Mouse (Mus musculus): ENCODE data around the gene Nabp2. TPM values are rescaled to one million over a fixed set of nuclear protein-coding genes. Genes with fewer than 3 reads are reported as not detected.

Gene Nabp2
- polyA plus RNA-seq, 1 experiment from 2014 or later = 130 TPM

- Histone ChIP-seq H3K4me3 (ENCODE audit: low read depth, low read length) (peak within 1 kb of the TSS; percentile 50), H3K9ac (ENCODE audit: low read depth, low read length) (peak within 1 kb of the TSS; percentile 52), H3K27ac (ENCODE audit: low read depth, low read length) (peak within 1 kb of the TSS; percentile 92), H3K4me2 (replicated peaks; ENCODE audit: low read depth, low read length) (peak within 1 kb of the TSS; percentile 79), H3K4me1 (replicated peaks; ENCODE audit: control insufficient read depth, insufficient read depth, low read length) (peaks cover 12% of the 10 kb centered on the region), H3K9me3 (ENCODE audit: control insufficient read depth, low read length) (no peaks in the 10 kb centered on the region), H3K36me3 (ENCODE audit: control insufficient read depth, insufficient read depth, low read length) (no peaks in the 10 kb centered on the region; the same call in 1 of the 2 replicates), H3K27me3 (ENCODE audit: control insufficient read depth, insufficient read depth, low read length) (no peaks in the 10 kb centered on the region)
- WGBS = under 1% methylated on average over 83 of the region's 87 CpGs
- ATAC-seq (ENCODE audit: low FRiP score) (peak; percentile 97), DNase-seq (ENCODE audit: low spot score) (peak; percentile 91)
Observed at GRCm38 (mm10) chr10:128368402-128369217, 42.7 kb downstream of the Nabp2 start, which contains the start of gene Coq10a. TSS of gene Coq10a (minus strand) at chr10:128368997.

- ATAC-seq (ENCODE audit: low FRiP score) (no peak), DNase-seq (ENCODE audit: low spot score) (no peak)
- peaks cover 12% of the 10 kb centered on the region for H3K4me1 ChIP-seq (replicated peaks; ENCODE audit: control insufficient read depth, insufficient read depth, low read length)
- H3K27ac ChIP-seq (ENCODE audit: low read depth, low read length) = peak overlapping the region; percentile 92
- no peaks in the 10 kb centered on the region; the same call in 1 of the 2 replicates for H3K36me3 ChIP-seq (ENCODE audit: control insufficient read depth, insufficient read depth, low read length)
- H3K4me3 ChIP-seq (ENCODE audit: low read depth, low read length) = peak overlapping the region; percentile 50
- WGBS = 18% methylated on average over 19 of the region's 19 CpGs
- peak overlapping the region; percentile 79 for H3K4me2 ChIP-seq (replicated peaks; ENCODE audit: low read depth, low read length)
- no peaks in the 10 kb centered on the region for H3K27me3 ChIP-seq (ENCODE audit: control insufficient read depth, insufficient read depth, low read length)
- peak overlapping the region; percentile 52 for H3K9ac ChIP-seq (ENCODE audit: low read depth, low read length)
- H3K9me3 ChIP-seq (ENCODE audit: control insufficient read depth, low read length) = no peaks in the 10 kb centered on the region
Observed at GRCm38 (mm10) chr10:128367899-128368401, 43.3 kb downstream of the Nabp2 start.

- ATAC-seq (ENCODE audit: low FRiP score) (no peak), DNase-seq (ENCODE audit: low spot score) (peak; percentile 71)
- peaks cover 13% of the 10 kb centered on the region for H3K36me3 ChIP-seq (ENCODE audit: control insufficient read depth, insufficient read depth, low read length)
- H3K27me3 ChIP-seq (ENCODE audit: control insufficient read depth, insufficient read depth, low read length) = no peaks in the 10 kb centered on the region
- no peak overlapping the region for H3K27ac ChIP-seq (ENCODE audit: low read depth, low read length)
- H3K4me3 ChIP-seq (ENCODE audit: low read depth, low read length) = no peak overlapping the region
- H3K4me2 ChIP-seq (replicated peaks; ENCODE audit: low read depth, low read length) = no peak overlapping the region
- no peak overlapping the region for H3K9ac ChIP-seq (ENCODE audit: low read depth, low read length)
- H3K9me3 ChIP-seq (ENCODE audit: control insufficient read depth, low read length) = no peaks in the 10 kb centered on the region
- peaks cover 3% of the 10 kb centered on the region; the same call in 1 of the 2 replicates for H3K4me1 ChIP-seq (replicated peaks; ENCODE audit: control insufficient read depth, insufficient read depth, low read length)
- WGBS = 58% methylated on average over 3 of the region's 3 CpGs
Observed at GRCm38 (mm10) chr10:128362568-128362967, 48.7 kb downstream of the Nabp2 start.

GRCm38 (mm10) chr10:128361836-128362235, 49.5 kb downstream of the Nabp2 start:
- DNase-seq (ENCODE audit: low spot score) (no peak), ATAC-seq (ENCODE audit: low FRiP score) (no peak)
- H3K27me3 ChIP-seq (ENCODE audit: control insufficient read depth, insufficient read depth, low read length) = no peaks in the 10 kb centered on the region
- H3K4me2 ChIP-seq (replicated peaks; ENCODE audit: low read depth, low read length) = no peak overlapping the region
- no peak overlapping the region for H3K4me3 ChIP-seq (ENCODE audit: low read depth, low read length)
- H3K9ac ChIP-seq (ENCODE audit: low read depth, low read length) = no peak overlapping the region
- 92% methylated on average over 6 of the region's 6 CpGs for WGBS
- H3K36me3 ChIP-seq (ENCODE audit: control insufficient read depth, insufficient read depth, low read length) = peaks cover 13% of the 10 kb centered on the region
- H3K4me1 ChIP-seq (replicated peaks; ENCODE audit: control insufficient read depth, insufficient read depth, low read length) = no peaks in the 10 kb centered on the region
- no peak overlapping the region for H3K27ac ChIP-seq (ENCODE audit: low read depth, low read length)
- H3K9me3 ChIP-seq (ENCODE audit: control insufficient read depth, low read length) = no peaks in the 10 kb centered on the region

- H3K4me3 ChIP-seq (ENCODE audit: low read depth, low read length) = no peak overlapping the region
- H3K9ac ChIP-seq (ENCODE audit: low read depth, low read length) = no peak overlapping the region
- no peaks in the 10 kb centered on the region for H3K9me3 ChIP-seq (ENCODE audit: control insufficient read depth, low read length)
- no peak for ATAC-seq (ENCODE audit: low FRiP score)
- no peaks in the 10 kb centered on the region for H3K4me1 ChIP-seq (replicated peaks; ENCODE audit: control insufficient read depth, insufficient read depth, low read length)
- WGBS = 94% methylated on average over 6 of the region's 6 CpGs
- no peak overlapping the region for H3K27ac ChIP-seq (ENCODE audit: low read depth, low read length)
- DNase-seq (ENCODE audit: low spot score) = no peak
- peaks cover 18% of the 10 kb centered on the region for H3K36me3 ChIP-seq (ENCODE audit: control insufficient read depth, insufficient read depth, low read length)
- no peak overlapping the region for H3K4me2 ChIP-seq (replicated peaks; ENCODE audit: low read depth, low read length)
- H3K27me3 ChIP-seq (ENCODE audit: control insufficient read depth, insufficient read depth, low read length) = no peaks in the 10 kb centered on the region
Observed at GRCm38 (mm10) chr10:128359226-128359625, 52.1 kb downstream of the Nabp2 start.

GRCm38 (mm10) chr10:128358796-128359195, 52.5 kb downstream of the Nabp2 start:
- ATAC-seq (ENCODE audit: low FRiP score) = no peak

More at GRCm38 (mm10) chr10:128358796-128359195, 52.5 kb downstream of the Nabp2 start:
- 55% methylated on average over 2 of the region's 2 CpGs for WGBS
- Histone ChIP-seq H3K4me2 (replicated peaks; ENCODE audit: low read depth, low read length) (no peak overlapping the region), H3K4me3 (ENCODE audit: low read depth, low read length) (no peak overlapping the region), H3K9ac (ENCODE audit: low read depth, low read length) (no peak overlapping the region), H3K36me3 (ENCODE audit: control insufficient read depth, insufficient read depth, low read length) (peaks cover 22% of the 10 kb centered on the region), H3K4me1 (replicated peaks; ENCODE audit: control insufficient read depth, insufficient read depth, low read length) (no peaks in the 10 kb centered on the region), H3K27ac (ENCODE audit: low read depth, low read length) (no peak overlapping the region), H3K27me3 (ENCODE audit: control insufficient read depth, insufficient read depth, low read length) (no peaks in the 10 kb centered on the region), H3K9me3 (ENCODE audit: control insufficient read depth, low read length) (no peaks in the 10 kb centered on the region)
- peak; percentile 75 for DNase-seq (ENCODE audit: low spot score)

Other genes starting within 250 kb of the Nabp2 start
- 18.9 and 19.5 TPM in 2 replicates for gene Rbms2, start 231.2 kb downstream of the Nabp2 start, polyA plus RNA-seq (2014; fragmentation: Nextera tagmentation; extraction: Ambion mirVana)
- gene Gls2, start 217.0 kb downstream of the Nabp2 start, polyA plus RNA-seq (2014; fragmentation: Nextera tagmentation; extraction: Ambion mirVana) = 1.3 and 1.5 TPM in 2 replicates
- 25.2 and 31.1 TPM in 2 replicates for gene Spryd4, start 199.7 kb downstream of the Nabp2 start, polyA plus RNA-seq (2014; fragmentation: Nextera tagmentation; extraction: Ambion mirVana)
- 0.11 TPM in 1 of 2 replicates, not detected in the other for gene Mip, start 185.7 kb downstream of the Nabp2 start, polyA plus RNA-seq (2014; fragmentation: Nextera tagmentation; extraction: Ambion mirVana)
- 43.1 and 43.8 TPM in 2 replicates for gene Timeless, start 179.4 kb downstream of the Nabp2 start, polyA plus RNA-seq (2014; fragmentation: Nextera tagmentation; extraction: Ambion mirVana)
- gene Apon, start 157.4 kb downstream of the Nabp2 start, polyA plus RNA-seq (2014; fragmentation: Nextera tagmentation; extraction: Ambion mirVana) = 0.17 and 0.36 TPM in 2 replicates
- gene Apof, start 142.8 kb downstream of the Nabp2 start, polyA plus RNA-seq (2014; fragmentation: Nextera tagmentation; extraction: Ambion mirVana) = not detected in 2 replicates
- 15.4 and 17.3 TPM in 2 replicates for gene Stat2, start 140.9 kb downstream of the Nabp2 start, polyA plus RNA-seq (2014; fragmentation: Nextera tagmentation; extraction: Ambion mirVana)
- 0.28 TPM in 1 of 2 replicates, not detected in the other for gene Il23a, start 112.7 kb downstream of the Nabp2 start, polyA plus RNA-seq (2014; fragmentation: Nextera tagmentation; extraction: Ambion mirVana)
- gene Pan2, start 108.2 kb downstream of the Nabp2 start, polyA plus RNA-seq (2014; fragmentation: Nextera tagmentation; extraction: Ambion mirVana) = 30.5 and 31.2 TPM in 2 replicates
- gene Cnpy2, start 89.0 kb downstream of the Nabp2 start, polyA plus RNA-seq (2014; fragmentation: Nextera tagmentation; extraction: Ambion mirVana) = 229 and 245 TPM in 2 replicates
- gene Cs, start 73.8 kb downstream of the Nabp2 start, polyA plus RNA-seq (2014; fragmentation: Nextera tagmentation; extraction: Ambion mirVana) = 242 and 254 TPM in 2 replicates
- 23.8 and 24.5 TPM in 2 replicates for gene Coq10a, start 42.5 kb downstream of the Nabp2 start, polyA plus RNA-seq (2014; fragmentation: Nextera tagmentation; extraction: Ambion mirVana)
- gene Ankrd52, start 34.4 kb downstream of the Nabp2 start, polyA plus RNA-seq (2014; fragmentation: Nextera tagmentation; extraction: Ambion mirVana) = 9.5 and 12.3 TPM in 2 replicates
- not detected in 2 replicates for gene Slc39a5, start 10.3 kb downstream of the Nabp2 start, polyA plus RNA-seq (2014; fragmentation: Nextera tagmentation; extraction: Ambion mirVana)
- 44.2 and 44.7 TPM in 2 replicates for gene Rnf41, start 165 bp upstream of the Nabp2 start, polyA plus RNA-seq (2014; fragmentation: Nextera tagmentation; extraction: Ambion mirVana)
- 126 and 170 TPM in 2 replicates for gene Smarcc2, start 47.8 kb upstream of the Nabp2 start, polyA plus RNA-seq (2014; fragmentation: Nextera tagmentation; extraction: Ambion mirVana)
- 742 and 751 TPM in 2 replicates for gene Myl6, start 82.7 kb upstream of the Nabp2 start, polyA plus RNA-seq (2014; fragmentation: Nextera tagmentation; extraction: Ambion mirVana)
- gene Myl6b, start 87.2 kb upstream of the Nabp2 start, polyA plus RNA-seq (2014; fragmentation: Nextera tagmentation; extraction: Ambion mirVana) = 3.3 and 4.2 TPM in 2 replicates
- 12.6 and 15.7 TPM in 2 replicates for gene Esyt1, start 114.4 kb upstream of the Nabp2 start, polyA plus RNA-seq (2014; fragmentation: Nextera tagmentation; extraction: Ambion mirVana)
- 14.1 and 15.0 TPM in 2 replicates for gene Zc3h10, start 136.3 kb upstream of the Nabp2 start, polyA plus RNA-seq (2014; fragmentation: Nextera tagmentation; extraction: Ambion mirVana)
- 2,785 and 2,836 TPM in 2 replicates for gene Rpl41, start 137.8 kb upstream of the Nabp2 start, polyA plus RNA-seq (2014; fragmentation: Nextera tagmentation; extraction: Ambion mirVana)
- gene Pa2g4, start 154.5 kb upstream of the Nabp2 start, polyA plus RNA-seq (2014; fragmentation: Nextera tagmentation; extraction: Ambion mirVana) = 220 and 243 TPM in 2 replicates
- gene Erbb3, start 178.2 kb upstream of the Nabp2 start, polyA plus RNA-seq (2014; fragmentation: Nextera tagmentation; extraction: Ambion mirVana) = 4.6 and 7.0 TPM in 2 replicates
- 596 and 615 TPM in 2 replicates for gene Rps26, start 215.3 kb upstream of the Nabp2 start, polyA plus RNA-seq (2014; fragmentation: Nextera tagmentation; extraction: Ambion mirVana)
- gene Ikzf4, start 234.5 kb upstream of the Nabp2 start, polyA plus RNA-seq (2014; fragmentation: Nextera tagmentation; extraction: Ambion mirVana) = 4.3 and 4.9 TPM in 2 replicates

All from hindbrain, embryonic 11.5 days (tissue).